19 mouse cellular contexts compared by ENCODE assay signal in the genomic region with DNA sequence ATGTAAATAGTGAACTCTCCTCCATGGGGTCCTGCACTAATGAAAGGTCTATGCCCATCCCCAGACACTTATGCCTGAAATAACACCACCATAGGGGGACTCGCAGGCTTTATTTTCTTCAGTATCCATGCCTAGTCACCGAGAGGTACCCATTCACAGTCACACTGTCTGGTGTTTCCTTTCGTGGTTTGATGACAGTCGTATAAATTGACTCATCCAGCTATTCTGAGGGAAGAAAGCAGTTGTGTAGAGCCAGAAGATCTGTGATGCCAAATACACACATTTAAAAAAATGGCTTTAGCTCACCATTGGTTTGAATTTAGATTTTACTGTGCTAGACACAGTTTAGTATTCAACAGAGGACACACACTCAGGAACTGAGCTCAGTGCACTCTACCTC.
DNase-seq lines count a peak whose midpoint lies in the region; ATAC-seq and TF ChIP-seq lines count a peak whose summit lies in the region.
"Had no signal": no experiment of that assay in that cellular context is flagged by ENCODE, and none has a peak within 500 bp of the region (broad histone marks: within the 10 kb centered on the region; RNA-seq: fewer than 3 reads in every experiment).

No protein-coding gene starts in this region.

- WGBS in midbrain, embryonic 12.5 days = 84% methylated on average over 4 of the region's 4 CpGs
- 80% methylated on average over 4 of the region's 4 CpGs for WGBS in midbrain, embryonic 14.5 days
- 58% methylated on average over 4 of the region's 4 CpGs for WGBS in neural tube, embryonic 15.5 days

- H3K9me3 ChIP-seq in midbrain, embryonic 12.5 days = no peaks in the 10 kb centered on the region
- no peaks in the 10 kb centered on the region for H3K9me3 ChIP-seq in midbrain, embryonic 14.5 days (ENCODE audit: control insufficient read depth, low read length)
- H3K9me3 ChIP-seq in neural tube, embryonic 15.5 days (replicated peaks) = no peaks in the 10 kb centered on the region
- H3K9me3 ChIP-seq: embryonic facial prominence, embryonic 10.5 days; forebrain, embryonic 13.5 days; heart, embryonic 15.5 days; hindbrain, embryonic 10.5 days had no signal

- H3K27ac ChIP-seq in midbrain, embryonic 12.5 days (replicated peaks) = peak overlapping the region; percentile 52
- H3K27ac ChIP-seq in midbrain, embryonic 14.5 days (replicated peaks; ENCODE audit: low read depth, low read length) = no peak overlapping the region
- peak overlapping the region; percentile 62 for H3K27ac ChIP-seq in bone marrow macrophage, adult 2 months (ENCODE audit: insufficient read depth, low read depth, low read length)
- H3K27ac ChIP-seq in neural tube, embryonic 15.5 days (replicated peaks) = 0 out of 2 replicates have a peak overlapping the region, but pooled peaks have one; percentile 6
- H3K27ac ChIP-seq: forebrain, embryonic 13.5 days had no signal

- no peak overlapping the region for H3K9ac ChIP-seq in midbrain, embryonic 12.5 days (replicated peaks)
- H3K9ac ChIP-seq in midbrain, embryonic 14.5 days (replicated peaks; ENCODE audit: low read length) = no peak overlapping the region
- no peak overlapping the region for H3K9ac ChIP-seq in neural tube, embryonic 15.5 days (replicated peaks)
- H3K9ac ChIP-seq: forebrain, embryonic 13.5 days; heart, embryonic 15.5 days had no signal

- no peak overlapping the region for H3K4me2 ChIP-seq in midbrain, embryonic 12.5 days (replicated peaks)
- no peak overlapping the region for H3K4me2 ChIP-seq in midbrain, embryonic 14.5 days (ENCODE audit: low read length)
- no peak overlapping the region for H3K4me2 ChIP-seq in neural tube, embryonic 15.5 days
- H3K4me2 ChIP-seq: forebrain, embryonic 13.5 days; heart, embryonic 11.5 days had no signal

- DNase-seq in frontal cortex, postnatal 10 days (ENCODE audit: low spot score in 2 of 2) = no peak
- no peak for DNase-seq in midbrain, embryonic 14.5 days
- no peak for DNase-seq in adrenal gland, postnatal 36 days
- DNase-seq: adrenal gland, adult 8-10 months; cerebellum, adult 18-20 months; cerebellum, postnatal 10 days; gastrocnemius, postnatal 10 days; heart, adult 2 months had no signal

- H3K36me3 ChIP-seq in midbrain, embryonic 12.5 days = no peaks in the 10 kb centered on the region
- H3K36me3 ChIP-seq in midbrain, embryonic 14.5 days (ENCODE audit: control insufficient read depth, insufficient read depth, low read length) = no peaks in the 10 kb centered on the region; the same call in 1 of the 2 replicates
- H3K36me3 ChIP-seq in neural tube, embryonic 15.5 days = no peaks in the 10 kb centered on the region
- H3K36me3 ChIP-seq: embryonic facial prominence, embryonic 10.5 days; heart, embryonic 15.5 days; hindbrain, embryonic 10.5 days had no signal

- H3K27me3 ChIP-seq in midbrain, embryonic 12.5 days = no peaks in the 10 kb centered on the region
- no peaks in the 10 kb centered on the region for H3K27me3 ChIP-seq in midbrain, embryonic 14.5 days (ENCODE audit: control insufficient read depth, insufficient read depth, low read length)
- H3K27me3 ChIP-seq in neural tube, embryonic 15.5 days (replicated peaks) = no peaks in the 10 kb centered on the region
- H3K27me3 ChIP-seq: forebrain, embryonic 13.5 days; heart, embryonic 15.5 days had no signal

- no peak for TF ChIP-seq POLR2A in bone marrow macrophage, adult 2 months (IDR thresholded peaks at IDR 0.05; ENCODE audit: borderline replicate concordance, low read depth, low read length)

- TF ChIP-seq CTCF in bone marrow macrophage, adult 2 months (IDR thresholded peaks at IDR 0.05; ENCODE audit: low read depth, low read length) = no peak

- ATAC-seq in frontal cortex, adult (ENCODE audit: low TSS enrichment) = peak; percentile 69; the same call in 1 of the 2 replicates
- no peak for ATAC-seq in midbrain, embryonic 12.5 days (ENCODE audit: low FRiP score, low read depth)
- no peak for ATAC-seq in midbrain, embryonic 14.5 days (ENCODE audit: low FRiP score, low TSS enrichment)
- no peak for ATAC-seq in neural tube, embryonic 15.5 days (ENCODE audit: low FRiP score)
- ATAC-seq in inflammation-experienced regulatory T-cells, adult 6 months = no peak
- ATAC-seq: intestine, embryonic 16.5 days had no signal

- peaks cover 17% of the 10 kb centered on the region for H3K4me1 ChIP-seq in midbrain, embryonic 12.5 days
- H3K4me1 ChIP-seq in midbrain, embryonic 14.5 days (ENCODE audit: control insufficient read depth, insufficient read depth, low read length) = peaks cover 17% of the 10 kb centered on the region; the same call in 1 of the 2 replicates
- peaks cover 41% of the 10 kb centered on the region for H3K4me1 ChIP-seq in bone marrow macrophage, adult 2 months (ENCODE audit: control insufficient read depth, insufficient read depth, low read length)
- H3K4me1 ChIP-seq in neural tube, embryonic 15.5 days = peaks cover 27% of the 10 kb centered on the region

- H3K4me3 ChIP-seq in midbrain, embryonic 12.5 days = no peak overlapping the region
- no peak overlapping the region for H3K4me3 ChIP-seq in midbrain, embryonic 14.5 days (replicated peaks; ENCODE audit: low read depth, low read length)
- H3K4me3 ChIP-seq in bone marrow macrophage, adult 2 months (ENCODE audit: insufficient read depth, low read length) = no peak overlapping the region
- no peak overlapping the region for H3K4me3 ChIP-seq in neural tube, embryonic 15.5 days (replicated peaks)
- H3K4me3 ChIP-seq: embryonic facial prominence, embryonic 10.5 days; forebrain, embryonic 13.5 days; heart, adult 2 months; heart, embryonic 15.5 days; hindbrain, embryonic 10.5 days had no signal
